Comparison of ENCODE assay signal across 8 mouse cellular contexts in the genomic region with DNA sequence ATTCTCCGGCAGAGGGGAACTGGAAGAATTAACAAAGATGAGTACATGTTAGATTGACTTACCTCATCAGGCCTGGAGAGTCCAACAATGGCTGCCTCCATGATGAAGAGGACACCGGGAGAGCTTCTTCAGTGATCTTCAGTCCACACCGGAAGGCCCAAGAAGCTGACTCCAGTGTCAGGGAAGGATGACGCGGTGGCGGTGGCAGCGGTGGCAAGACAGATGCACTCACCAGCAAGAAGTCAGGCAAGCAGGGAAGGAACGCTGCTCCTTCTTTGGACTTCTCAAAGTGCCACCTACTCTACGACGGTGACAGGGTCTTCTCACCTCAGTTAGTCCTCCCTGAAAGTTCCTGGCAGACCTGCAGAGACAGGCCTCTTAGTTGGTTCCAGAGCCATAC. TPM values are rescaled to one million over a fixed set of nuclear protein-coding genes. Genes with fewer than 3 reads are reported as not detected.
DNase-seq lines count a peak whose midpoint lies in the region; ATAC-seq lines count a peak whose summit lies in the region.
"Not testable (repeated sequence)": the region's sequence is repeated elsewhere in the genome, so short reads cannot be mapped to it uniquely, and the experiment has no call there.

A gene (minus strand): TSS at position 101 of the 400 bp plus-strand sequence.

- not testable (repeated sequence) for H3K4me2 ChIP-seq in embryonic facial prominence, embryonic 14.5 days (ENCODE audit: low read depth, low read length); kidney, embryonic 16.5 days (replicated peaks; ENCODE audit: low read depth, low read length)

- not testable (repeated sequence) for ATAC-seq in embryonic facial prominence, embryonic 14.5 days (ENCODE audit: low read depth); kidney, embryonic 16.5 days (ENCODE audit: low FRiP score, low TSS enrichment); neutrophil, adult 5-6 weeks (ENCODE audit: extremely low read depth, insufficient number of reproducible peaks, low FRiP score, poor library complexity, severe bottlenecking)

- DNase-seq in adrenal gland, adult 2 months; embryonic facial prominence, embryonic 14.5 days (ENCODE audit: low spot score); gastrocnemius, postnatal 25 days; heart, postnatal 25 days (ENCODE audit: low spot score); limb, embryonic 10.5 days (ENCODE audit: low spot score): not testable (repeated sequence)

- not testable (repeated sequence) for H3K9ac ChIP-seq in embryonic facial prominence, embryonic 14.5 days (ENCODE audit: low read depth, low read length); kidney, embryonic 16.5 days (replicated peaks; ENCODE audit: low read length)

- H3K9me3 ChIP-seq in embryonic facial prominence, embryonic 14.5 days (ENCODE audit: control insufficient read depth, low read length) = peaks cover 18% of the 10 kb centered on the region; the same call in 1 of the 2 replicates
- not testable (repeated sequence) for H3K9me3 ChIP-seq in kidney, embryonic 16.5 days (ENCODE audit: low read length); limb, embryonic 10.5 days (replicated peaks)
- H3K9me3 ChIP-seq in megakaryocyte, embryonic 14.5 days = peaks cover 28% of the 10 kb centered on the region

- intact Hi-C loops in heart, postnatal 25 days (cut with DNase I) = loop anchor here (5.0 kb wide), 1 partner anchor 58 kb away; a partner anchor contains a TSS

- H3K27ac ChIP-seq in embryonic facial prominence, embryonic 14.5 days (replicated peaks; ENCODE audit: low read depth, low read length); kidney, embryonic 16.5 days (ENCODE audit: low read length); limb, embryonic 10.5 days: not testable (repeated sequence)

- peaks cover 66% of the 10 kb centered on the region for H3K36me3 ChIP-seq in embryonic facial prominence, embryonic 14.5 days (ENCODE audit: control insufficient read depth, insufficient read depth, low read length)
- H3K36me3 ChIP-seq in kidney, embryonic 16.5 days (ENCODE audit: insufficient read depth, low read length) = peaks cover 66% of the 10 kb centered on the region
- peaks cover 84% of the 10 kb centered on the region for H3K36me3 ChIP-seq in limb, embryonic 10.5 days
- peaks cover 84% of the 10 kb centered on the region for H3K36me3 ChIP-seq in megakaryocyte, embryonic 14.5 days (replicated peaks; ENCODE audit: low read length)

- H3K4me3 ChIP-seq in embryonic facial prominence, embryonic 14.5 days (ENCODE audit: low read depth, low read length); kidney, embryonic 16.5 days (ENCODE audit: low read length); limb, embryonic 10.5 days: not testable (repeated sequence)
- H3K4me3 ChIP-seq in megakaryocyte, embryonic 14.5 days (replicated peaks) = peak within 1 kb of the TSS; percentile 11

- not testable (repeated sequence) for H3K27me3 ChIP-seq in embryonic facial prominence, embryonic 14.5 days (replicated peaks; ENCODE audit: control insufficient read depth, insufficient read depth, low read length); kidney, embryonic 16.5 days (ENCODE audit: insufficient read depth, low read length); limb, embryonic 10.5 days (ENCODE audit: low read depth, poor library complexity, severe bottlenecking); megakaryocyte, embryonic 14.5 days (replicated peaks)

- not testable (repeated sequence) for H3K4me1 ChIP-seq in embryonic facial prominence, embryonic 14.5 days (ENCODE audit: control insufficient read depth, insufficient read depth, low read length); limb, embryonic 10.5 days
- peaks cover 13% of the 10 kb centered on the region for H3K4me1 ChIP-seq in kidney, embryonic 16.5 days (ENCODE audit: insufficient read depth, low read length)
- H3K4me1 ChIP-seq in megakaryocyte, embryonic 14.5 days = peaks cover 26% of the 10 kb centered on the region

- 98% methylated on average over 10 of the region's 10 CpGs for WGBS in embryonic facial prominence, embryonic 14.5 days
- 97% methylated on average over 10 of the region's 10 CpGs for WGBS in kidney, embryonic 16.5 days
- WGBS in limb, embryonic 10.5 days = 95% methylated on average over 10 of the region's 10 CpGs

RNA-seq across cellular contexts. Expression of the gene that starts here (rescaled TPM):
- total RNA-seq in adrenal gland, adult 2 months (2021) = 10 to 100 TPM; 22.3 to 25.3 TPM
- polyA plus RNA-seq in adrenal gland, adult 2 months (2012; rRNA removed) = 0.27 and 0.48 TPM in 2 replicates
- polyA plus RNA-seq in embryonic facial prominence, embryonic 14.5 days (2014; fragmentation: Nextera tagmentation; extraction: Ambion mirVana) = 24.7 and 30.1 TPM in 2 replicates
- 10 to 100 TPM; 10.4 to 10.8 TPM for total RNA-seq in gastrocnemius, postnatal 25 days (2021)
- total RNA-seq in heart, postnatal 25 days (2021) = 10 to 100 TPM; 12.2 to 14.5 TPM
- 32.9 and 35.5 TPM in 2 replicates for polyA plus RNA-seq in kidney, embryonic 16.5 days (2015; fragmentation: Nextera tagmentation; extraction: Ambion mirVana)
- polyA plus RNA-seq in limb, embryonic 10.5 days (2016; fragmentation: Nextera tagmentation; extraction: Ambion mirVana) = 30.6 and 34.0 TPM in 2 replicates
- 0.32 TPM in 1 of 2 replicates, not detected in the other for polyA plus RNA-seq in megakaryocyte, embryonic 14.5 days (2012; ENCODE audit: insufficient read depth, low replicate concordance)
- 62.8 and 72.8 TPM in 2 replicates for total RNA-seq in neutrophil, adult 5-6 weeks (2017)

Comparison
In these comparisons a context has a peak if more than half of its experiments do, and no peak if none do; other contexts are left out.
1. RNA of the gene that starts here (polyA plus RNA-seq): 32.9 to 35.5 TPM in kidney, embryonic 16.5 days, 30.6 to 34.0 TPM in limb, embryonic 10.5 days and 24.7 to 30.1 TPM in embryonic facial prominence, embryonic 14.5 days; 0.27 to 0.48 TPM in adrenal gland, adult 2 months and 0.32 TPM in megakaryocyte, embryonic 14.5 days; every median in the first group is over 10 times any median in the second.